In genomic region chr2:143691244-143691643, GRCm38 (mm10) we compare ENCODE assay signal across 27 mouse cellular contexts.
DNase-seq lines count a peak whose midpoint lies in the region; ATAC-seq and TF ChIP-seq lines count a peak whose summit lies in the region.
"Had no signal": no experiment of that assay in that cellular context is flagged by ENCODE, and none has a peak within 500 bp of the region (broad histone marks: within the 10 kb centered on the region; RNA-seq: fewer than 3 reads in every experiment).

No protein-coding gene starts in this region.

- no peaks in the 10 kb centered on the region; the same call in 1 of the 2 replicates for H3K4me1 ChIP-seq in midbrain, embryonic 16.5 days (ENCODE audit: control insufficient read depth, insufficient read depth, low read length)
- no peaks in the 10 kb centered on the region for H3K4me1 ChIP-seq in midbrain, postnatal 0 days (ENCODE audit: insufficient read depth, low read length)
- H3K4me1 ChIP-seq: forebrain, embryonic 10.5 days; forebrain, embryonic 13.5 days; hindbrain, embryonic 10.5 days had no signal

- no peak overlapping the region for H3K9ac ChIP-seq in midbrain, embryonic 16.5 days (ENCODE audit: low read depth, low read length)
- H3K9ac ChIP-seq in midbrain, postnatal 0 days (replicated peaks; ENCODE audit: low read length, poor library complexity, severe bottlenecking): no peak overlapping the region
- H3K9ac ChIP-seq: forebrain, embryonic 13.5 days; heart, embryonic 12.5 days; heart, embryonic 15.5 days; hindbrain, embryonic 13.5 days had no signal

- peak; percentile 56; the same call in 1 of the 2 replicates for ATAC-seq in midbrain, embryonic 16.5 days
- ATAC-seq in midbrain, postnatal 0 days (ENCODE audit: low FRiP score): no peak
- ATAC-seq: forebrain, embryonic 13.5 days; forebrain, embryonic 16.5 days; hindbrain, embryonic 16.5 days; Patski had no signal

- peaks cover 8% of the 10 kb centered on the region; the same call in 1 of the 2 replicates for H3K9me3 ChIP-seq in midbrain, embryonic 16.5 days (replicated peaks; ENCODE audit: control insufficient read depth, low read length, poor library complexity, severe bottlenecking)
- peaks cover 4% of the 10 kb centered on the region; the same call in 1 of the 2 replicates for H3K9me3 ChIP-seq in midbrain, postnatal 0 days (ENCODE audit: low read length)
- H3K9me3 ChIP-seq: forebrain, embryonic 10.5 days; heart, embryonic 15.5 days; hindbrain, embryonic 10.5 days had no signal

- no peaks in the 10 kb centered on the region for H3K27me3 ChIP-seq in midbrain, embryonic 16.5 days (ENCODE audit: control insufficient read depth, insufficient read depth, low read depth, low read length)
- no peaks in the 10 kb centered on the region for H3K27me3 ChIP-seq in midbrain, postnatal 0 days (ENCODE audit: insufficient read depth, low read length)
- H3K27me3 ChIP-seq: forebrain, embryonic 13.5 days; heart, embryonic 12.5 days; heart, embryonic 15.5 days; hindbrain, embryonic 13.5 days; Patski had no signal

- intact Hi-C loops in left cerebral cortex, adult 2 months (cut with DNase I): no loop called here
- intact Hi-C loops in left cerebral cortex, postnatal 36 days (cut with DNase I): no loop called here

- H3K4me2 ChIP-seq in midbrain, embryonic 16.5 days (ENCODE audit: low read length): no peak overlapping the region
- H3K4me2 ChIP-seq in midbrain, postnatal 0 days (ENCODE audit: low read depth, low read length, poor library complexity, severe bottlenecking): no peak overlapping the region
- H3K4me2 ChIP-seq: forebrain, embryonic 13.5 days; heart, embryonic 12.5 days; heart, embryonic 15.5 days; hindbrain, embryonic 13.5 days had no signal

- no peak for DNase-seq in left cerebral cortex, adult 2 months (ENCODE audit: extremely low spot score in 1 of 2, low spot score in 2 of 2)
- no peak for DNase-seq in left cerebral cortex, postnatal 36 days (ENCODE audit: low spot score in 2 of 2)
- no peak for DNase-seq in midbrain, postnatal 0 days (ENCODE audit: low spot score)
- peak; percentile 58 for DNase-seq in telencephalon, adult 2 months (ENCODE audit: low read depth, low spot score)
- no peak for DNase-seq in lung, postnatal 4 days
- DNase-seq: adrenal gland, postnatal 10 days; adrenal gland, postnatal 36 days; B cell, adult 2 months; cerebellum, adult 11-12 months; cerebellum, adult 8-10 months; cerebellum, postnatal 10 days; cerebellum, postnatal 36 days; gastrocnemius, postnatal 25 days; heart, adult 18-20 months; heart, postnatal 10 days; heart, postnatal 36 days had no signal

- WGBS in midbrain, embryonic 16.5 days: 45% methylated on average over 3 of the region's 3 CpGs
- 45% methylated on average over 3 of the region's 3 CpGs for WGBS in midbrain, postnatal 0 days

- no peak overlapping the region for H3K4me3 ChIP-seq in left cerebral cortex, adult 2 months
- H3K4me3 ChIP-seq in midbrain, embryonic 16.5 days (ENCODE audit: low read depth, low read length): no peak overlapping the region
- no peak overlapping the region for H3K4me3 ChIP-seq in midbrain, postnatal 0 days (ENCODE audit: low read depth, low read length)
- H3K4me3 ChIP-seq: forebrain, embryonic 10.5 days; forebrain, embryonic 13.5 days; heart, embryonic 12.5 days; heart, embryonic 15.5 days; hindbrain, embryonic 10.5 days; hindbrain, embryonic 13.5 days had no signal

- H3K27ac ChIP-seq in left cerebral cortex, adult 2 months: peak overlapping the region; percentile 58
- H3K27ac ChIP-seq in midbrain, embryonic 16.5 days (ENCODE audit: low read length): no peak overlapping the region
- H3K27ac ChIP-seq in midbrain, postnatal 0 days (ENCODE audit: low read depth, low read length): no peak overlapping the region
- H3K27ac ChIP-seq: forebrain, embryonic 10.5 days; forebrain, embryonic 13.5 days; heart, embryonic 15.5 days; hindbrain, embryonic 10.5 days; hindbrain, embryonic 13.5 days had no signal

- TF ChIP-seq CTCF in left cerebral cortex, adult 2 months (IDR thresholded peaks at IDR 0.05): no peak
- no peak for TF ChIP-seq CTCF in midbrain, postnatal 0 days (IDR thresholded peaks at IDR 0.05)

- peaks cover 8% of the 10 kb centered on the region for H3K36me3 ChIP-seq in midbrain, embryonic 16.5 days (ENCODE audit: control insufficient read depth, insufficient read depth, low read length)
- peaks cover 11% of the 10 kb centered on the region for H3K36me3 ChIP-seq in midbrain, postnatal 0 days (ENCODE audit: insufficient read depth, low read length)
- H3K36me3 ChIP-seq: forebrain, embryonic 10.5 days; G1E; heart, embryonic 12.5 days; heart, embryonic 15.5 days; hindbrain, embryonic 10.5 days had no signal
